Mouse (Mus musculus): ENCODE results near the gene Diaph3. TPM values are rescaled to one million over a fixed set of nuclear protein-coding genes. Genes with fewer than 3 reads are reported as not detected.

The Diaph3 gene
- total and polyA plus RNA-seq, 2 experiments from 2014 or later = 3.8 to 6.5 TPM

- no peaks in the 10 kb centered on the region for H3K9me3 ChIP-seq (replicated peaks; ENCODE audit: control insufficient read depth, low read length)
- H3K27ac ChIP-seq (ENCODE audit: low read depth) = no peak overlapping the region
- no peak for ATAC-seq (ENCODE audit: insufficient read depth, low read depth)
- no peak overlapping the region for H3K9ac ChIP-seq (replicated peaks; ENCODE audit: low read depth, low read length)
- no peaks in the 10 kb centered on the region for H3K36me3 ChIP-seq (replicated peaks; ENCODE audit: control insufficient read depth, insufficient read depth, low read length)
- no peak for DNase-seq (ENCODE audit: low spot score)
- 63% methylated on average over 6 of the region's 6 CpGs for WGBS
- no peaks in the 10 kb centered on the region for H3K27me3 ChIP-seq (ENCODE audit: control insufficient read depth, insufficient read depth, low read length)
- H3K4me3 ChIP-seq (ENCODE audit: low read depth, low read length) = no peak overlapping the region
- no peaks in the 10 kb centered on the region for H3K4me1 ChIP-seq (ENCODE audit: control insufficient read depth, insufficient read depth)
- TF ChIP-seq EP300 (IDR thresholded peaks at IDR 0.05; ENCODE audit: low read depth) (no peak), CTCF (IDR thresholded peaks at IDR 0.05; ENCODE audit: low read depth) (no peak)
- no peak overlapping the region for H3K4me2 ChIP-seq (ENCODE audit: low read depth, low read length)
Measured at GRCm38 (mm10) chr14:87149684-87150083, 8.6 kb upstream of the Diaph3 start.

GRCm38 (mm10) chr14:87146704-87147103 is 5.7 kb upstream of the Diaph3 start:
- 48% methylated on average over 3 of the region's 3 CpGs for WGBS
- no peak for TF ChIP-seq EP300 (IDR thresholded peaks at IDR 0.05; ENCODE audit: low read depth)
- TF ChIP-seq CTCF (IDR thresholded peaks at IDR 0.05; ENCODE audit: low read depth) = no peak
- DNase-seq (ENCODE audit: low spot score) (no peak), ATAC-seq (ENCODE audit: insufficient read depth, low read depth) (no peak)
- no peaks in the 10 kb centered on the region for H3K36me3 ChIP-seq (replicated peaks; ENCODE audit: control insufficient read depth, insufficient read depth, low read length)
- no peak overlapping the region for H3K9ac ChIP-seq (replicated peaks; ENCODE audit: low read depth, low read length)
- H3K27ac ChIP-seq (ENCODE audit: low read depth) = no peak overlapping the region
- no peaks in the 10 kb centered on the region for H3K4me1 ChIP-seq (ENCODE audit: control insufficient read depth, insufficient read depth)
- no peaks in the 10 kb centered on the region for H3K27me3 ChIP-seq (ENCODE audit: control insufficient read depth, insufficient read depth, low read length)
- H3K4me3 ChIP-seq (ENCODE audit: low read depth, low read length) = no peak overlapping the region
- H3K4me2 ChIP-seq (ENCODE audit: low read depth, low read length) = no peak overlapping the region
- no peaks in the 10 kb centered on the region for H3K9me3 ChIP-seq (replicated peaks; ENCODE audit: control insufficient read depth, low read length)

GRCm38 (mm10) chr14:87145351-87145750 is 4.3 kb upstream of the Diaph3 start:
- no peak for DNase-seq (ENCODE audit: low spot score)
- TF ChIP-seq EP300 (IDR thresholded peaks at IDR 0.05; ENCODE audit: low read depth) (no peak), CTCF (IDR thresholded peaks at IDR 0.05; ENCODE audit: low read depth) (no peak)
- no peak for ATAC-seq (ENCODE audit: insufficient read depth, low read depth)

GRCm38 (mm10) chr14:87141777-87142176 is 742 bp upstream of the Diaph3 start:
- Histone ChIP-seq H3K27ac (ENCODE audit: low read depth) (no peak overlapping the region), H3K9ac (replicated peaks; ENCODE audit: low read depth, low read length) (no peak overlapping the region), H3K9me3 (replicated peaks; ENCODE audit: control insufficient read depth, low read length) (no peaks in the 10 kb centered on the region), H3K36me3 (replicated peaks; ENCODE audit: control insufficient read depth, insufficient read depth, low read length) (no peaks in the 10 kb centered on the region), H3K4me2 (ENCODE audit: low read depth, low read length) (peak overlapping the region; percentile 82), H3K4me1 (ENCODE audit: control insufficient read depth, insufficient read depth) (no peaks in the 10 kb centered on the region), H3K27me3 (ENCODE audit: control insufficient read depth, insufficient read depth, low read length) (no peaks in the 10 kb centered on the region), H3K4me3 (ENCODE audit: low read depth, low read length) (peak overlapping the region; percentile 71; the same call in 1 of the 2 replicates)
- TF ChIP-seq CTCF (IDR thresholded peaks at IDR 0.05; ENCODE audit: low read depth) (no peak), EP300 (IDR thresholded peaks at IDR 0.05; ENCODE audit: low read depth) (no peak)
- WGBS = 56% methylated on average over 11 of the region's 11 CpGs
- no peak for DNase-seq (ENCODE audit: low spot score)
- ATAC-seq (ENCODE audit: insufficient read depth, low read depth) = no peak

More at GRCm38 (mm10) chr14:87145351-87145750, 4.3 kb upstream of the Diaph3 start:
- H3K27me3 ChIP-seq (ENCODE audit: control insufficient read depth, insufficient read depth, low read length) = no peaks in the 10 kb centered on the region
- H3K4me2 ChIP-seq (ENCODE audit: low read depth, low read length) = no peak overlapping the region
- H3K36me3 ChIP-seq (replicated peaks; ENCODE audit: control insufficient read depth, insufficient read depth, low read length) = no peaks in the 10 kb centered on the region
- no peak overlapping the region for H3K27ac ChIP-seq (ENCODE audit: low read depth)
- no peak overlapping the region for H3K4me3 ChIP-seq (ENCODE audit: low read depth, low read length)
- H3K9ac ChIP-seq (replicated peaks; ENCODE audit: low read depth, low read length) = no peak overlapping the region
- H3K9me3 ChIP-seq (replicated peaks; ENCODE audit: control insufficient read depth, low read length) = no peaks in the 10 kb centered on the region
- WGBS = 70% methylated on average over 3 of the region's 3 CpGs
- no peaks in the 10 kb centered on the region for H3K4me1 ChIP-seq (ENCODE audit: control insufficient read depth, insufficient read depth)

- WGBS = 2% methylated on average over 17 of the region's 17 CpGs
- Histone ChIP-seq H3K36me3 (replicated peaks; ENCODE audit: control insufficient read depth, insufficient read depth, low read length) (no peaks in the 10 kb centered on the region), H3K4me1 (ENCODE audit: control insufficient read depth, insufficient read depth) (no peaks in the 10 kb centered on the region), H3K4me3 (ENCODE audit: low read depth, low read length) (peak overlapping the region; percentile 71), H3K9me3 (replicated peaks; ENCODE audit: control insufficient read depth, low read length) (no peaks in the 10 kb centered on the region), H3K27me3 (ENCODE audit: control insufficient read depth, insufficient read depth, low read length) (no peaks in the 10 kb centered on the region), H3K27ac (ENCODE audit: low read depth) (no peak overlapping the region), H3K9ac (replicated peaks; ENCODE audit: low read depth, low read length) (peak overlapping the region; percentile 47), H3K4me2 (ENCODE audit: low read depth, low read length) (peak overlapping the region; percentile 82)
- DNase-seq (ENCODE audit: low spot score) (peak; percentile 39), ATAC-seq (ENCODE audit: insufficient read depth, low read depth) (peak; percentile 45)
- no peak for TF ChIP-seq EP300 (IDR thresholded peaks at IDR 0.05; ENCODE audit: low read depth)
- TF ChIP-seq CTCF (IDR thresholded peaks at IDR 0.05; ENCODE audit: low read depth) = no peak
Measured at GRCm38 (mm10) chr14:87140327-87140962, 590 bp downstream of the Diaph3 start.

All from heart, postnatal 0 days (tissue).